Mouse (Mus musculus): Measurements from ENCODE around the gene Nxpe5.

DNA sequence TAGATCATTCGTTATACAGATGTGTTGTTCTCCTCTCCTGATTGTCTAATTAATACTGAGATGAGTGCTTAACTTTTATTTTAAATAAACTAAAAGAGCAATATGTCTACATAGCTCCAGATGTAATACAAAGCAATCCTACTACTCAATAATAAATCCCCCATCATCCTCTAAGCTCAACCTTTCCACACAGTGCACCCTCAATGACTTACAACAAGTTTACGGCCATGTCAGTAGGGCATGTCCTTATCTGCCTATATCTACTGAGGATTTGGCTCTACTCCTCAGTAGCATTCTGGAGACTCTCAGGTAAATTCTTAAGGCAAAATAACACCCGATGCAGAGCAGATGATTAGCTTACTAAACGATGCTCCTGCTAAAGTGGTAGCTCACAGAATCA lies 17.8 kb upstream of the Nxpe5 start:
- no peak for TF ChIP-seq CTCF (IDR thresholded peaks at IDR 0.05; ENCODE audit: extremely low read depth, insufficient read length, insufficient replicate concordance, low read depth, low read length)
- TF ChIP-seq POLR2A (IDR thresholded peaks at IDR 0.05; ENCODE audit: low read depth, low read length): no peak

Data from small intestine, adult 2 months (tissue).